Mouse (Mus musculus): ENCODE measurements at regions not wholly inside any gene's neighbourhood (a gene's known extent, or its start where the extent isn't known, plus 50 kb on each side); places are given as distances from the start of the nearest gene placed in this dataset.

DNA sequence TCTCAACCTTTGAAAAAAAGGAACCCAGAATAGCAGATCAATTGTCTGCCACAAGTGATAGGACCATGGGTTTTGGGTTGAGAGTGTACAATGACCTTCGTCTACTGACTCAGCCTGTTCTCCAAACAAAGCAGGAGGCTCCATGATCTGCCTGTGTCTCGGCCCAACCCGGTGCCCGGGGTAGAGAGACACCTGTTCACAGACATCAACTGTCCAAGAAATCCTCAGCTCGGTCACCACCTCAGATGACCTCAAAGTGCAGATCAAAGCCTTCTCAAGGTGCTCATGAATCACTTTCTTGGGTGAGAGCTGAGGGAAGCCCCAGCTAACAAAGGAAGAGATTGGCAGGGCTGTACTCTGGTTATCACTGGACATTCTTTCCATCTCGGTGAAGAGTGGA is 108.1 kb upstream of the Ctnnb1 start:
- no peak for DNase-seq

DNA sequence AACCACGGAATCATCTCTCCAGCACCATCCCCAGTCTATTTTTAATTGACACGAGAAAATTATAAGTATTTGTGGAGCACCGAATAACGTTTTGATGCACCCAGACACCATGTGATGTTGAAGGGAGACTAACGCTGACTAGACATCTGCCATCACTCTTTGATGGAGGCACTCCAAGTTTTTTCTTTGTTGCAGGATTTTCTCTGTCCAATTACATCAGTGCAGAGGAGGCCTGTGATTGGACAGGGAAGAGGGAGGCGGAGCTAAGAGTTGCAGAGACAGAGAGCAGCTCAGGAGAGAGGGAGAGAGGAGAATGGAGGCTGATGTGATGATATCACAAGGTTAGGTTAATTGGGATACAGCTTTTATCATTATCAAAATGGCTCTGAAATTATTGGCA is 105.6 kb upstream of the Ctnnb1 start:
- no peak for DNase-seq

DNA sequence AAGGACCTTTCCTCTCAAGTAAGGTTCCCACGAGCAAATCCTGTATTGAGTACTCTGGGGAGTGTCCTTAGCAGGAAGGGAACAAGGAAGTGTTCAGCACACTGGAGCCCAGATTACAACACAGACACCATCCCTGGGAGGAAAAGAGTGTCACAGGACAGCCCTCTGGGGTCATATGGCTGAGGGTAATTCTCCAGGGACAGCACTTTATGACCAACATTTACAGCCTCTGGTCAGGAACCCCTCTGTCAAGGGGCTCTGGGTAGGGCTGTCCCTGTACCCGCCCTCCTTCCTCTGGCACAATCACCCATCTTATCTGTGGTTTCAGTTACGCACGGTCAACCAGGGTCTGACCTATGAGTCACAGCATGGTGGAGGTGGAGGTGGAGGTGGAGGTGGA is 102.8 kb upstream of the Ctnnb1 start:
- DNase-seq: no peak

DNA sequence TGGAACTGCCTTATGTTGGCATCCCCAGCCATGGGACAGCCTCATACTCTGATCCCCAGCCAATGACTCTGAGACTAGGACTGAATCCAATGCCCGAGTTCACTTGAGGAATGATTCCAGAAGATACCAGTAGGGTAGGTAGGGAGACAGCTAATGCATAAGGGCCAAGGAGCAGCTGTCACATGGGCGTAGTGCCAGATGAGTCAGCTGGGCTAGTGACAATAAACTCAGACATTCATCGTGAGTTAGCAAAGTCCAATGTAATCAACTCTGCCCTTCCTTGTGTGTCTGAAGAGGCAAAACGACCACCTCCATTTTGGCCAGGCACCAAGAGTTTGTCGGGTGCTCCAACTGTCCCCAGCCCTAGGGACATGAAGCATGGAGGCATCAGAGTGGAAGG is 98.5 kb upstream of the Ctnnb1 start:
- DNase-seq: peak; percentile 62 to 75

DNA sequence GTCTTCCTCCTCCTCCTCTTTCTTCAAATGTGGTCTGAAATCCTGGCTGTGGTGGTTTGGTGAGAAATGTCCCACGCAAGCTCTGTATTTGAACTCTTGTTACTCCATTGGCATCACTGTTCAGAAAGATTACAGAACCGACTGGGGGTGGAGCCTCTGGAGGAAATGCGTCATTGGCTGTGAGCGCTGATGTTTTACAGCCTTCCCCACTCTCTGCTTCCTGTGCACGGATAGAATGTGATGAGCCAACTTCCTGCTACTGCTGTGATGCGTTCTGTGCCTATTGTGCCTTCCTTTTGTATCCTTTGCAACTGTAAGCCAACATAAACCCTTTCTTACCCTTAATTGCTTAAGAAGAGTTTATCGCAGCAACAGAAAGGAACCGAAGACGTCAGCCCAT is 94.8 kb upstream of the Ctnnb1 start:
- DNase-seq: no peak

DNA sequence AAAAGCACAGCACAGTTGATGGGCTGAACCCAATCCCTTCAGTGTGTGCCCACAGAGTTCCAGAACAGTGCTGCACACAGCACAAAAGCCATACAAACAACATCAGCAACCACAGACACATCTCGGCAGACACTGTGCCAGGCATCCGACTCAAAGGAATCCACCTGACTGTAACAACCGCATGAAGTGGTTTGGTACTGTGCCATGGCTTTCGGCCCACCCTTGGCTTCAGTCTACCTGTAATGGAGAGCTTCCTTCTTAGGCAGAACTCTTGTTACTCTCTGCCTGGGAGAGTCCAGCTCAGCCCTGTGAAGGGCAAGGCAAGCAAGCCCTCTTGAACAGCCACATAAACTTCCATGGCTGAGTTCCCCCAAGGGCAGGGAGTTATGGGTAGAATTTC is 93.4 kb upstream of the Ctnnb1 start:
- DNase-seq: no peak

DNA sequence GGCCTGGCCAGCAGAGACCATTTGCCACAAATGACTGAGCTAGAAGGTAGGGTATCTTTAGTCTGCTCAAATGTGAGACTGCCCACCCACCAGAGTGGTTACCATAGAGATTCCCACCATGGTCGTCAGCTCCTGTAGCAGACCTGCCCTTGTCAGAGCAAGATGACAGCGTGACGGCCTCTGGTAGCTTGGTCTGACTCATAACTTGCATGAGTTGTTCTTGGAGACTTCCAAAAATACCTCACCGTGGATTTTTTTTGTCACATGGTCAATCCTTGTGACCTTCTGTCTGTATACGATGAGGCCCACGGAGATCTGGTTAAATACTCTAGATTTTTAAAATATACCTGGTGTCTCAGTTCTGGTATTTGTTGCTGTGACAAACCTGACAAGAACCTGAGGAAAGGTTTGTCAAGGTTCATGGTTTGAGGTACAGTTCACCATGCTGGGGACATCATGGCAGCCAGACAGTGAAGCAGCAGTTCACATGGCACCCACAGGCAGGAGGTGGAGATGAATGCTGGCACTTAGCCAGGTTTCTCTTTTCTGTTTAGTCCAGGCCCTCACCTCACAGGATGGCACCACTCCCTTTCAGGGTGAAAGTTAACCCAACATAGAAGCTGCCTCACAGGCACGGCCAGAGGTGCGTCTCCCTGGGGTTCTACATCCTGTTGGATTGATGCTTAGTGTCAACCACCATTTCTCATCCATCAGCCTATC is 91.4 kb upstream of the Ctnnb1 start:
- no peak for DNase-seq

DNA sequence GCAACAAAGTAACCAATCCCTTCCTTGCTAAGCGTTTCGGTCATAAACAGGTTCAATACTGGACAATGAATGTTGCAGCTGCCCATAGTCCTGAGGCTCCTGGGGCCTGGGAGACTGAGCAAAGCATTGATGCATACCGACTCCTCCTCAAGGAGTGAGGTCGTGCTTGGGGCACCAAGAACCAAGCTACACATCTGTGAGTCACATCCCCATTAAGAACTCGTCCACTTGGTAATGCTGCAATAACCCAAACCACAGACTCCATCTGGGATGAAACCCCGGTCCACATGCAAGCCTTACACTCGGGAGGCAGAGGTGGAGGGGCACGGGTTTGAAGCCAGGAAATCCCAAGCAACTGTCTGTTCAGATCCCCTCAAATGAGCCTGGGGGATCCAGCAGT is 85.3 kb upstream of the Ctnnb1 start:
- no peak for DNase-seq

DNA sequence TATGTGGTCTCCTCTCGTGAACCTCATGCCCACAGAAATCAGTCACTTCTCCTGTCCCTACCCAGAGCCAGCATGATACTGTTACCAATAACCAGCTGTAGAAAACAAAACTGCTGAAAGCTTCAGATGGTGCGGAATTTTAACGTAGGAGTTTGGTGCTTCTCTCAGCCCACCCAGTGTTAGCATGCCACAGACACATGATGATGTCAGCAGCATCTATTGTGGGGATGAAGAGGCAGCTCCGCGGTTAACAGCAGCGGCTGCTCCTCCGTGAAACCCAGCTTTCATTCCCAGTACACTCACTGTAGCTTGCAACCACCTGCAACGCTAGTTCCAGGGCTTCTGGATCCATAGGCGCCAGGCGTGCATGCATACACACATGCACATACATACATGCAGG is 83.5 kb upstream of the Ctnnb1 start:
- DNase-seq: no peak

DNA sequence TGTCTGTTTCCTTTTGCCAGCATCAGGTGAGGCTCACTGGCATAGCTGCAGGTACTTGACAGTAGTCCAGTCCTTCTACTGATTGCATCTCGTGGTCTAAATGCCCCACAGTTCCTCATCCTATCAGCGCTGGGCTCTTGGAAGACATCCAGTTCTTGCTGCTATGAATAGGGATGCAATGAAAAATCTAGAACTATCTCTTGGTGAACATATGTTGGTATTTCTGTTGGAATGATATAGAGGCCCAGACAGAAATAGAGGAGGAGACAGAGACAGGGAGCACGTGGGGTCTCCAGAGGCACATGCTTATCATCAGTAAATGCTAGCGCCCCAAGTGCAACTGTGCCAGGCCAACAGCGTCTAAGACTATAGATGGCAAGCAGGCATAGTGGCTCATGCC is 81.4 kb upstream of the Ctnnb1 start:
- no peak for DNase-seq

DNA sequence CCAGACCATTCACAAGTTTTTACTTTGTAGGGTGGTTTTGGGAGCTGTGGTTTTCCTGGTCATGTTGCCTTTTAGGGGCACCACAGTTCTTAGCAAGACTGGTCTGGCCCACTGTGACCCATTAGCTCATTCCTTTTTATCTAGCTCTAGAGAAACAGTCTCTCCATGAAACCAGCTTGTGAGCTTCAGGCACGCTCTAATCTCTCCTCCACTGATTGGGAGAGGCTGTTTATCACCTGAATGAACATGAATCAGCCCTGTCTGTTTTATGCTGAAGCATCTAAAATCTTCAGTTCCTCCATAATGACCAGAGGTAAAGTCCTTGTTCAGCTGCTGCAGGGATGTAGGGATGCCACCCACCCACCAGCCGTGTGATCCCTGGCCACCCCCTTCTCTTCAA is 80.1 kb upstream of the Ctnnb1 start:
- DNase-seq: no peak

DNA sequence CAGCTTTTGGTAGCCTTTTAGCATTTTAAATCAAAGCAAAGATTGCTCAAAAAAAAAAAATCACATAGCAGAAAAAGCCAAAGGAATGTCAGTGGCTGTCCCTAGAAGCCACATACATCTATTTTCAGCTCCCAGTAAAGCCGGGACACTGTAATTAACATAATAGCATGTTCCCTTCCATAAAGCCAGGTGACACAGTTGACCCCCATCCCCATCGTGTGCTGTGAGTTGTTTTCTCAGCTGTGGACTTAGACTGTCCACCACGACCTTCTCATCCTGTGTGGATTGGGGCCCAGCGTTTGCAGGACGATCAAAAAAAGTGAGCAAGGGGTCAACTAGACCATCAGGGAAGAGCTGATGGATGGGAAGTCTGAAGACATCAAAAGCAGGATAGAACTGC is 78.9 kb upstream of the Ctnnb1 start:
- DNase-seq: no peak

DNA sequence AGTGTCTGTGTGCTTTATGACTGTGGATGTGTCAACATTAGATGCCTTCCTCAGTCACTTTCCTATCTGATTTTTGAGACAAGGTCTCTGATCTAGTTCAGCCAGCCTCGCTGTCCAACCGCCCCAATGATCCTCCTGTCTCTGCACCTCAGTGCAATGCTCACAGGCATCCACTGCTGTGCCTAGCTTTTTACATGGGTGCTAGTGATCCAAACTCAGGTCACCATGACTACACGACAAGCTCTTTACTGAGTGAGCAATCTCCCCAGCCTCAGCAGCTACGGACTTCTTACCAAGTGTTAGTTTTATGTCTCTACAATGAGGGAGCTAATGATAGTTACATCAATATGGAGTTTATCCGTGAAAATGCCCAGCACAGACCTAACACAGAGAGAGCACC is 77.1 kb upstream of the Ctnnb1 start:
- DNase-seq: no peak

DNA sequence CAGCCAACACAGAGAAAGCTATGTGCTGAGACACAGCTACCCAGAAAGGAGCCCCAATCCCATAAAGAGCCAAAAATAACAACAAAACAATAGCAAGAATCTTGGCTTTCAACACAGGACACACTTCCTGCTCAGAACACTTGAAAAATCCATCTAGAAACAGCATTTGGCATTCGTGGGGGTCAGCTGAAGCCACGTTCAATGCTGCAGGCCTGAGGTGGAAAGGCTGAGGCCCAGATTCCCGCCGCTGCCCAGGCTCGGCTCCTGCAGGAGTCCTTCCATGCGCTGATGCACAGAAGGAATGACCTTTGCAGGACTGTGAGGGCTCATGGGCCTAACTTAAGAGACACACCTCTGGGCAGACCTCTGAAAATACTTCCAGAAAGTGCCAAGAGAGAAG is 76.4 kb upstream of the Ctnnb1 start:
- peak; percentile 49 to 58 for DNase-seq

DNA sequence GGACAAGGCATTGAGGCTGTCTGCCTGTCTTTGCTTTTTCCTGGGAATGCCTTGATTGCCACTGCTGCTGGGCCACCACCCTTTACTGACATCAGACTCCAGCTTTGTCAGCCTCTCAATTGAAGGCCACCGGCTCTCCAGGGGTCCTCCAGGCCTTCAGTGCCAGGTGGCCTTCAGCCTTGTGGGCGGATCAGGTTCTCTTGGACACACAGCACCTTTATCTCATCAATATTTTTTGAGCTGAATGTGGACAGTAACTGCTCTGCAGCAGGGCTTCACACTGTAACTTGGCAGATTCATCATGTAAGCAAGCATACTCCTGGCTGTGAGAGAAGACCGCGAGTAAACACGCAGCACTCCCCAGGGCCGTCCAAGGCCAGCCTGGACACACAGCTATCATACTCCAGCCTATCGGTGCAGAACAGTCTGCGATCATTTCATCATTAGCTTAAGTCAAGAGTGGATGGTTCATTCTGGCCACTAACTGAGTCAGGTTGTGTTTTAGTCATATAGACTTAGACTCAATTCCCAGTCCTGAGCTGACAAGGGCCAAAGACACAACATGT is 75.9 kb upstream of the Ctnnb1 start:
- no peak for DNase-seq

DNA sequence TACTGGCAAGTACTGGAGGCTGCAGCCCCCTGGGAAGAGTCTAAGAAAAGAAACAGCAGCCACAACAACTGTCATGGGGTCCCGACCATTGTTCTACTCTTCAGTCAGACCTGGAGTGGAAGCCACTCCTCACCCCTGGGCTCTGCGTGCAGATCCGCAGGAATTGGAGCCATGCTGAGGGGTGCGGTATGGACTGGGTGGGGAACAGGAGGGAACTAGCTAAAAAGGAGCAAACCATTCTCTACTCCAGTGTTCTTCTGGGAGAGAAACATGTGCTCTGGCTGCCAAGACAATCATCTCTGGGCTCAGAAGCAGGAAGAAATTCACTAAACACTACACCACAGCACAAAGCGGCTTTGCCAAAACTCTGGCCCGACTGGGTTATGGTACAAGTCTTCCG is 74.7 kb upstream of the Ctnnb1 start:
- DNase-seq: no peak

DNA sequence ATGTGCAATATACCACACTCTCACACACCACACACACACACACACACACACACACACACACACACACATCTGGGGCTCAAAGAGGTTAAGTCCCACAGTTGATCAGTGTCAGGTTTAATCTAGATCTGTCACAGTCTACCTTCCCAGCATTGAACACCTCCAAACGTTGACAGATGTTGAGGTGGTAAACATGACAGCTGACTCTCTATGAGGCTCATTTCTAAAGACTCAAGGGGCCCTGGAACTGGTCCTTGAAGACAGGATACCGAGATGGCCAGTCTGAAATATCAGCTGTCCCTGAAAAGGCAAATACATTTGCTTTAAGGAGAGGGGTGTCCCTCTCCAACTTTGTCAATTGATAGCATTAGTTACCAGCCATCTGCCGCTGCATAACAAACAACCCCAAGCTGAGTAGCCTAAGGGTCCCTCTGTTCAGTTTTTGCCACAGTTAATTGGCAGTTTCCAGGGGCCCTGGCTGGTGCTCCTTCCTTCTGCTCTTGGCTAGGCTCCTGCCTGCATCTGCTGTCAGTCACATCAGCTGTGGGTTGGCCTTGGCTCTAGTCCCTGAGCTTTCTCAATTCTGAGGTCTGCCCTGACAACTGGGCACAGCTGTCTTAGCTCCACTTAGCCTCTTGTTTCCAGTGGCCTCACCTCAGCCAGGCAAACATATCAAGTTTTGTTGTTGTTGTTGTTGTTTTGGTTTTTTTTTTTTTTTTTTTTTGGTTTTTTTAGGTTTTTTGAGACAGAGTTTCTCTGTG is 73.5 kb upstream of the Ctnnb1 start:
- DNase-seq: peak; percentile 28 to 38

DNA sequence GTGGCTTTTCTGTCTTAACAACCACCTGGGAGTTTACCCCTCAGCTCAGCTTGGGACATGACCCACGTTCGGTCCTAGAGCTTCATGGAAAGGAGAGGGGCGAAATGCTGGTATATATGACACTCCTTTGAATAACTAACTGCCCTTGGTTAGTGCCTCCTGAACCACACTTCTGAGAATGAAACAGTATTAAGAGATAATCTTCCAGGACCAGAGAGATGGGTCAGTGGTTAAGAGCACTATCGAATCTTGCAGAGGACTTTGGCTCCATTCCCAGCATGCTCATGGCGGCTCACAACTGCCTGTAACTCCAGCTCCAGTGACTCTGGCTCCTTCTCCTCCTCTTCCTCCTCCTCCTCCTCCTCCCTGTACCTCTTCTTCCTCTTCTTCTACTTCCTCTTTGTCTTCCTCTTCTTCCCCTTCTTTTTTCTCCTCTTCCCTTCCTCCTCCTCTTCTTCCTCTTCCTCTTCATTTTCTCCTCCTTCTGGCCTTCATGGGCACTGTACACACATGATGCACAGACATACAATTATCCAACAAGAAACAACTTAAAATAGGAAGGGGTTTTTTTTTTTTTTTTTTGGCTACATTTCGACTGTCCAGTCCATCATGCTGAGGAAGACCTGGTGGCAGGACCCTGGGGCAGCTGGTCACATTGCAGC is 71.0 kb upstream of the Ctnnb1 start:
- DNase-seq: no peak

DNA sequence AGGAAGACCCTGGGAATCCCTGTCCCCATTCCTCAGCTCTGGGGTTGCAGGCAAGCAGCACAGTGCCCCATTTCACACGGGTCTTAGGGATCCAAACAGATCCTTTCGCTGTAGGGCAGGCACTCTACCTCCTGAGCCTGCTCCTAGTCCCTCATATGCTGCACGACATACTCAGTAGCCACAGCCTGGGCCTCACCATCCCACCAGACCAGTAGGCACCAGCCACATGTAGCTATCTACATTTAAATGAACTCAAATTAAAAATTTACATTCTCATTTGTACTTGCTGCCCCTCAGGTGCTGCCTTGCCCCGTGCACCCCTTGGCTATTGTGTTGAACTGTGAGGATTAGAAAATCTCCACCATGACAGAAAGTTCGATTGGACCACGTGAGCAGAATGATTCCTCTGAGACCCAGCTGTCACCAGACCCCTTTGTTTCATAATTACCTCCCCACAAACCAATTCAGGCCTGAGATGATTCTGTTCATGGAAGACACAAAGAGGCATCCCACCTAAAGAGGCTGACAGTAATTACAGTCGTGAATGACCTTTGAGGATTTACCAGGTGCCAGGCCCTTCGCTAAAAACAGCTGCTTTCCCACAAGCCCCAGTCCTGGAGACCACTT is 67.9 kb upstream of the Ctnnb1 start:
- DNase-seq: no peak

DNA sequence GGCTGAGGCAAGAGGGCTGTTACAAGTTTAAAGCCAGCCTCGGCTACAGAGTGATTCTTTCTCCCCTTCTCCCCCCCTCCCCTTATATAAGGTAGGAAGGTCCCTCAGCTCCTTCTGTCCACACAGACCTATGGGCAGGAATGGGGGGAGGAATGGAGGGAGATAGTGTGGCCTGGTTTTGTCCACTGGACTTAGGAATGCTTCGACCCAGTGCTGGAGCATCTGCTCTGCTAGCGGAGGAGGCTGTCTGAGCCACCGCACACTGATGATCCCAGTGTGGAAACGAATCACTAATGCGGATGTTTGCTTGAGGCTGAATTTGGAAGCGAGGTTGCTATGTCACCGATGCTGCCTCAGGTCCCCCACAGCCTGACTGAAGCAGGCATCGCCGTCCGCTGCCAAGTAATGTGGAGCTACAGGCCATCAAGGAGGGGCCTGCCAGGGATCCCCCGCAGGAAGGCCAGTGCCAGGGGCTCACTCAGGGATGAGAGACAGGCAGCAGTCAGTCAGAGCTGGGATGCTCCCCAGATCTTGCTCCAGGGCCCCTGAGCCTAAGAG is 67.1 kb upstream of the Ctnnb1 start:
- no peak for DNase-seq

DNA sequence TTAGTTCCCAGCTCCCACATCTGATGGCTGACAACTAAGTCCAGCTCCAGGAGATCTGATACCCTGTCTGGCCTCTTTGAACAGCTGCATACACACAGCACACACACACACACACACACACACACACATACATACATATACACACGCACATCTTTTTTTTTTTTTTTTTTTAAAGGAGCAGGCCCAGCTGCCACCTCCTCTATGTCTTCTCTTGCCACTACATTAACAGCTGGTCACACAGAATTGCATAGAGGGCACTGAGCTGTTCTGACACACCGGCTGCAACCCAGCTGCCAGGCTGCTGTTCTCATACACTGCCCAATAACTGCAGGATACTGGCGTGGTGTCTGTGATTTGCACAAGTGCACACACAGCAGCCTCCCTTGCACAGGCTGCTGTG is 64.6 kb upstream of the Ctnnb1 start:
- DNase-seq: no peak

DNA sequence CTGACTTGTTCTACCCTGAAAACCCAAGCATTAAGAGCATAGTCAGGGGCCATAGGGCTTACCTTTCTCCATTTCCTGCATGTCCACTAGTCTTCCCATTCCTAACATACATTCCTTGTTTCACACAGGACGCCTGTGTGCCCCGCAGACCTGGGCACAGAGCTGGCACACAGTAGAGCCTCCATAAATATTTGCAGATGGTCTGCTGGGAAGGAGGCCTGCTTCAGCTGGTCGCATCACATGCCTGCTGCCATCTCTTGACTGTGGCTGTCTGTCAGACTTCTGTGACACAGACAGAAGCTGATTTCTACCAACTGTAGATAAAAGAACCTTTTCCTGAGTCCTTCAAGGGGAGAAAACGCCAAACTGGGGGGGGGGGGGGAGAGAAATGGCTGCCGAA is 62.8 kb upstream of the Ctnnb1 start:
- DNase-seq: no peak

DNA sequence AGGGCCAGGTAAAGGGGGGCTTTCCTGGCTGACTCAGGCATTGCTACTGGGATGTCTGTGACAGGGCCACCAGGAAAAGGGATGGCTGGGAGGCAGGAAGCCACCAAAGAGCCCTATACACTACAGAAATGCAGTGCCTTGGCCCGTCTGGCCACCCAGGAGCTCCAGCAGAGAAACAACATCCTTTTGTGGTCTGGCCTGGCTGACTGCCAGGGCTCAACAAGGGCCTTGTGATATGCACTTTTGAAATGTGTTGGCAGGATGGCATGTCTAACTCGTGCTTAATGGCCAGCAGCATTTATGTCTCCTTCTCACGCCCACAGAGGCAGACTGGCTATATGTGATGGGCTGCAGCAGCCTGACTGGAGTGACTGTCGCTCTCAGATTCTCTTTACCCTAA is 62.3 kb upstream of the Ctnnb1 start:
- peak in 1 of 2 experiments; percentile 43 for DNase-seq

Measured in kidney, postnatal 36 days (tissue).